Mouse (Mus musculus) C2C12 (cell line): Measurements from ENCODE around the gene Psmb8.

Source experiments
- CEBPB ChIP-seq: IDR thresholded peaks from one replicate; pipeline ENCODE4 v1.6.1; 2011; ENCODE audit warnings: low read depth, mild to moderate bottlenecking, control low read depth, moderate library complexity
- CTCF ChIP-seq: IDR thresholded peaks from one replicate; pipeline ENCODE4 v1.5.1; 2011; ENCODE audit not compliant: control insufficient read depth, insufficient read depth, insufficient read length
- MAX ChIP-seq: IDR thresholded peaks from one replicate; pipeline ENCODE4 v1.6.1; 2011; ENCODE audit warnings: mild to moderate bottlenecking, control low read depth
- MYOG ChIP-seq: IDR thresholded peaks from one replicate; pipeline ENCODE4 v1.6.1; 2011; ENCODE audit not compliant: control insufficient read depth, insufficient read length; ENCODE audit errors: extremely low read depth

DNA sequence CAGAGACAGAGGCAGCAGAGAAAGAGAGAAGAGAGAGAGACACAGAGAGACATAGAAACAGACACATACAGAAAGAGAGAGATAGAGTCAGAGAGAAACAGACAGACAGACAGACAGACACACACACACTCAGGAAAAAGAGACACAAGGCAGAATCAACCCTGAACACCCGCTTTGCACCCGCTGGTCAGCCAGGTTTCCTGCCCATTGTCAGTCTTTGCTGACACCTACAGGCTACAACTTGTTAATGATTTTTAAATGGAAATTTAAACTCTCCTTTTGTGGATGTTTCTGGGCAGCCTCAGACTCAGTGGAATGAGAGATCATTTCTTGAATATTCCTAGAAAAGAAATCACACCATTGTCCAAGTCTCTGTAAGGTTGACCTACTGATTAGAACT, 28.2 kb upstream of the Psmb8 start:
- peak; percentile 3 for TF ChIP-seq CTCF
- TF ChIP-seq MYOG = no peak
- TF ChIP-seq MAX = no peak
- no peak for TF ChIP-seq CEBPB
